Mouse (Mus musculus): ENCODE results near the gene 2310011J03Rik.

DNA sequence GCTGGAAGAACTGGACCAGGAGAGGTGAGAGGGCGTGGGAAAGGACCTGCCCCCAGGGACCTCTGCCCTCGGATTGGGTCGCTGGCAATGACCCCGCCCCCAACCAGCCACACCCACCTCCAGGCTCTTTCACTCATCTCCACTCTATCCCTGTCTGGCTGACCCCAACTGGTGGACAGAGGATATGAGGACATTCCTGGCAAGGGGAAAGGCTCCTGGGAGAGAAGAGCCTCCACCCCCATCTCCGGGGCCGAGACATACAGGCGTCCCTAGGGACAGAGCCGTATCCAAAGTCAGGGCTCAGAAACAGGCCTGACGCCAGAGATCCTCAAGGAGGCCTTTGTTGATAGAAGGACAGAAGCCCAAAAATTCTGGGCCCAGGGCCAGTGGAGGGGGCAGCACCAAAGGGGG, 17.9 kb downstream of the 2310011J03Rik start:
- no peak for TF ChIP-seq USF1 (IDR thresholded peaks at IDR 0.05; ENCODE audit: low read depth)
- TF ChIP-seq TCF12 (IDR thresholded peaks at IDR 0.05; ENCODE audit: insufficient read depth, poor library complexity, severe bottlenecking): no peak
- TF ChIP-seq POLR2A (IDR thresholded peaks at IDR 0.05; ENCODE audit: insufficient read length, low read depth): no peak
- TF ChIP-seq SRF (IDR thresholded peaks at IDR 0.05; ENCODE audit: control insufficient read depth, insufficient read length, low read depth): no peak
- TF ChIP-seq CEBPB (IDR thresholded peaks at IDR 0.05; ENCODE audit: insufficient read depth, poor library complexity, severe bottlenecking): no peak
- no peak for TF ChIP-seq E2F4 (IDR thresholded peaks at IDR 0.05; ENCODE audit: insufficient read depth)
- no peak for TF ChIP-seq MAX (IDR thresholded peaks at IDR 0.05; ENCODE audit: low read depth)
- no peak for TF ChIP-seq MYOD1 (IDR thresholded peaks at IDR 0.05; ENCODE audit: control insufficient read depth in 1 of 3, insufficient read length in 2 of 3, low read depth in 2 of 3)
- no peak for TF ChIP-seq TCF3 (IDR thresholded peaks at IDR 0.05; ENCODE audit: insufficient read length, low read depth)
- TF ChIP-seq MYOG (IDR thresholded peaks at IDR 0.05; ENCODE audit: control insufficient read depth in 1 of 3, insufficient read depth in 1 of 3, insufficient read length in 2 of 3, low read depth in 2 of 3): no peak
- TF ChIP-seq POLR2AphosphoS2 (IDR thresholded peaks at IDR 0.05; ENCODE audit: insufficient read length, low read depth): no peak
- TF ChIP-seq REST (IDR thresholded peaks at IDR 0.05; ENCODE audit: insufficient read depth, insufficient read length): no peak
